Mouse (Mus musculus): ENCODE results near the gene Ago4. TPM values are rescaled to one million over a fixed set of nuclear protein-coding genes. Genes with fewer than 3 reads are reported as not detected.

Ago4 gene
- 0.39 and 0.42 TPM in 2 replicates for total RNA-seq (2012; rRNA removed)
- polyA plus RNA-seq (2012; ENCODE audit: insufficient read depth in 1 of 2, insufficient read length in 2 of 2, low read depth in 1 of 2, low replicate concordance in 2 of 2, missing spikeins in 1 of 2) = 1 to 10 TPM in 1 of 2 experiments, not detected in 1; 1.8 TPM

DNA sequence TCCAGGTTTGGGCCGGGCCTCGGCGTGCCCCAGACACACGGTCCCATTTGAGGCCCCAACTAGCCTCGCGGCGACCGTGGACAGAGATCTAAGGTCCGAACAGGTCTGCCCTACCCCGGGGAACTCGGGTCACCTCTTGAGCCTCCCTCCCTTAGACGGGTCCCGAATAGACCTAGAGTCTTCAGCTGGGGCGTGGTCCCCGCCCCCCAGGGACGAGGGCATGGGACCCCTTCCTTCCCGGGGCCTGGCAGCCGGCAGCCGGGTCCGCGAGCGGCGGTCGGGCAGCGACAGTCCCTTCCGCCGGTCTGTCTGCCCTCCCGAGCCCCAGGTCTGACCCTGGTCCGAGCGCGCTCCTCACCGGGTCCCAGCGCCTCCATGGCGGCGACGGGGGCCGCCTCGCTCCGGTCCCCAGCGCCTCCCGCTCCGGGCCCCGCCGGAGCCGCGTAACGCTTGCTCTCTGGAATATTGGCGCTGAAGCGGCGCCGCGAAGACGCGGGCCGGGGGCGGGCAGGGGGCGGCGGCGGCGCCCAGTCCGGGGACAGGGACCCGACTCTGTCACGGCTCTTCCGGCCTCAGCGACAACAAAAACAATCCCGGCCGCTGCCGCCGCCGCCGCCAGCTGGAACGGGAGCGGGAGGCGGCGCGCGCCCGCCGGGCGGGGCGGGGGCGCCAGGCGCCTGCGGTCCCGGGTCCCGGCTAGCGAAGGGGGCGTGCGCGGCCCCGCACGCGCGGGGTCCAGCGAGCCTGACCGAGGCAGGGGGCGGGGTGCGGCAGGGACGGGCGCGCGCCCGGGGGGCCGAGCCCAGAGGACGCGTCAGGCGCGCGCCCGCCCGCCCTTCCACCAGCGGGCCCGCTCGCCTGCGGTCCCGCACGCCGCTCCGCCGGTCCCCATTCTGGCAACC, at the start of gene Ago4:
TSS of gene Ago4 (minus strand) at position 646 of the 902 bp plus-strand sequence.
- H3K9me3 ChIP-seq (replicated peaks; ENCODE audit: insufficient read depth, low read length) = no peaks in the 10 kb centered on the region
- H3K4me3 ChIP-seq (ENCODE audit: control insufficient read depth in 1 of 2, insufficient read depth in 1 of 2, low read depth in 2 of 2, low read length in 2 of 2) = peak within 1 kb of the TSS; percentile 68 to 75
- TF ChIP-seq MAZ (IDR thresholded peaks at IDR 0.05; ENCODE audit: low read depth, low read length) (0 out of 2 replicates have a peak, but pooled peaks have one; percentile 21), MEF2A (IDR thresholded peaks at IDR 0.05; ENCODE audit: extremely low read depth, insufficient replicate concordance, low read depth, low read length, poor library complexity, severe bottlenecking) (no peak), POLR2AphosphoS5 (IDR thresholded peaks at IDR 0.05; ENCODE audit: borderline replicate concordance, low read depth, low read length) (no peak), UBTF (IDR thresholded peaks at IDR 0.05; ENCODE audit: borderline replicate concordance, insufficient read depth, low read depth, low read length) (peak; percentile 87; the same call in 1 of the 2 replicates), MAFK (IDR thresholded peaks at IDR 0.05; ENCODE audit: borderline replicate concordance, low read depth, low read length) (no peak)
- H3K9ac ChIP-seq (ENCODE audit: control insufficient read depth, low read depth, low read length, poor library complexity, severe bottlenecking) = peak within 1 kb of the TSS; percentile 76
- no peaks in the 10 kb centered on the region; the same call in 1 of the 2 replicates for H3K79me2 ChIP-seq (ENCODE audit: control insufficient read depth, insufficient read depth, low read length, poor library complexity)
- H3K4me1 ChIP-seq (ENCODE audit: control insufficient read depth in 1 of 2, insufficient read depth in 2 of 2, low read length in 2 of 2) = peaks cover 2 to 9% of the 10 kb centered on the region in 2 experiments; a peak in 2 of 4 replicates
- H3K36me3 ChIP-seq (ENCODE audit: control insufficient read depth in 1 of 2, insufficient read depth in 2 of 2, low read length in 2 of 2) = peaks cover 0 to 6% of the 10 kb centered on the region in 2 experiments; a peak in 2 of 4 replicates
- H3K27me3 ChIP-seq (ENCODE audit: control insufficient read depth in 1 of 2, insufficient read depth in 2 of 2, low read length in 2 of 2) = peaks cover 2 to 5% of the 10 kb centered on the region in 2 experiments
- H3K27ac ChIP-seq (ENCODE audit: control insufficient read depth, low read depth, low read length) = no peak within 1 kb of the TSS
- peak; percentile 37 for DNase-seq (ENCODE audit: low read depth, low spot score)

DNA sequence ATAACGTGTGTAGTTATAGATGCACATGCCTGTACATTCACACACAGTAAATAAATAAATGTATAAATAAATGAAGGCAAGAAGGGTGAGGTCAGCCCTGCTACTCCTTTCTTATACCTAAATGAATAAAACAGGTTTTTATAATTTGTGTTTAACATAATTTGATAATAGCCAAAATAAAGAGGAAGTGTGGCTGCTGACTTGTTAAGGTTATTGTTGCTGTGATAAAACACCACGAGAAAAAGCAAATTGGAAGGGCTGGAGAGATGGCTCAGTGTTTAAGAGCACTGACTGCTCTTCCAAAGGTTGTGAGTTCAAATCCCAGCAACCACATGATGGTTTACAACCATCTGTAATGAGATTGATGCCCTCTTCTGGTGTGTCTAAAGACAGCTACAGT, 45.8 kb upstream of the Ago4 start:
- no peaks in the 10 kb centered on the region for H3K79me2 ChIP-seq (ENCODE audit: control insufficient read depth, insufficient read depth, low read length, poor library complexity)
- H3K36me3 ChIP-seq (ENCODE audit: control insufficient read depth in 1 of 2, insufficient read depth in 2 of 2, low read length in 2 of 2) = peaks cover 0 to 25% of the 10 kb centered on the region in 2 experiments; a peak in 2 of 4 replicates
- no peaks in the 10 kb centered on the region for H3K9me3 ChIP-seq (replicated peaks; ENCODE audit: insufficient read depth, low read length)
- H3K27ac ChIP-seq (ENCODE audit: control insufficient read depth, low read depth, low read length) = no peak overlapping the region
- TF ChIP-seq ELF1 (IDR thresholded peaks at IDR 0.05; ENCODE audit: low read depth, low read length) = peak; percentile 19; the same call in 1 of the 2 replicates
- no peak for TF ChIP-seq MEF2A (IDR thresholded peaks at IDR 0.05; ENCODE audit: extremely low read depth, insufficient replicate concordance, low read depth, low read length, poor library complexity, severe bottlenecking)
- 0 out of 2 replicates have a peak, but pooled peaks have one; percentile 36 for TF ChIP-seq MAFK (IDR thresholded peaks at IDR 0.05; ENCODE audit: borderline replicate concordance, low read depth, low read length)
- TF ChIP-seq BHLHE40 (IDR thresholded peaks at IDR 0.05; ENCODE audit: borderline replicate concordance, low read depth, low read length) = no peak
- TF ChIP-seq POLR2AphosphoS2 (IDR thresholded peaks at IDR 0.05; ENCODE audit: low read length) = peak; percentile 74
- peak; percentile 98 for TF ChIP-seq TBP (IDR thresholded peaks at IDR 0.05; ENCODE audit: low read depth, low read length)
- no peaks in the 10 kb centered on the region for H3K4me1 ChIP-seq (ENCODE audit: control insufficient read depth in 1 of 2, insufficient read depth in 2 of 2, low read length in 2 of 2)
- no peak overlapping the region for H3K9ac ChIP-seq (ENCODE audit: control insufficient read depth, low read depth, low read length, poor library complexity, severe bottlenecking)
- no peak overlapping the region for H3K4me3 ChIP-seq (ENCODE audit: control insufficient read depth in 1 of 2, insufficient read depth in 1 of 2, low read depth in 2 of 2, low read length in 2 of 2)
- DNase-seq (ENCODE audit: low read depth, low spot score) = peak; percentile 59
- H3K27me3 ChIP-seq (ENCODE audit: control insufficient read depth in 1 of 2, insufficient read depth in 2 of 2, low read length in 2 of 2) = no peaks in the 10 kb centered on the region
